Mouse (Mus musculus) cortical plate, adult 2 months (tissue): ENCODE measurements around the gene Mef2d.

Source experiments
- CTCF ChIP-seq: fragments of 200-500 bp; IDR thresholded peaks from 2 replicates; pipeline ENCODE4 v1.5.1; 2011; ENCODE audit warnings: mild to moderate bottlenecking, control low read depth, low read length; ENCODE audit not compliant: insufficient read depth; ENCODE audit errors: extremely low read depth
- POLR2A ChIP-seq: fragments of 200-500 bp; IDR thresholded peaks from 2 replicates; pipeline ENCODE4 v1.6.1; 2011; ENCODE audit warnings: mild to moderate bottlenecking, low read length, control low read depth; ENCODE audit not compliant: insufficient read depth; ENCODE audit errors: extremely low read depth

- no peak for TF ChIP-seq CTCF
- no peak for TF ChIP-seq POLR2A
Observed at GRCm38 (mm10) chr3:88148776-88149509, 6.8 kb downstream of the Mef2d start.
